Mouse (Mus musculus): ENCODE results near the gene Fchsd2. TPM values are rescaled to one million over a fixed set of nuclear protein-coding genes. Genes with fewer than 3 reads are reported as not detected.

The Fchsd2 gene
- polyA plus RNA-seq, 1 experiment: 21.5 TPM

DNA sequence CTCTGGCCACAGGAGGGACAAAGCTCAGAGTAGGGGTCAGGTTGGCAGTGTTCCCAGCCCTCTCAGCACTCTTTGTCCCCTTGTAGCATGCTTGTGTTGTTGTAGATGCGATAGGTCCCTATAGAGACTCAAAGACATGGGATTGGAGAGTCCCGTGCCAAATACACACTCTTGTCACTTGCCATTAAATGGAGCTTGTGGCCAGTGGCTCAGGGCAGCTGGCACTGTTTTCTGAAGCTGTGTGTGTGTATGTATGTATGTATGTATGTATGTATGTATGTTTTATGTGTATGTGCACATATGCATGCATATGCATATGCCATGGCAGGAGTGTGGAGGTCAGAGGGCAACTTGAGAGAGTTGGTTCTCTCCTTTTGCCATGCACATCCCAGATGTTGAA lies 235.1 kb downstream of the Fchsd2 start:
- no peak overlapping the region for H3K4me3 ChIP-seq (ENCODE audit: extremely low read depth, insufficient read depth, insufficient read length)
- no peak for TF ChIP-seq CTCF (IDR thresholded peaks at IDR 0.05; ENCODE audit: extremely low read depth, insufficient read depth, insufficient read length, insufficient replicate concordance)
- no peak for TF ChIP-seq POLR2A (IDR thresholded peaks at IDR 0.05; ENCODE audit: low read depth, low read length)
- DNase-seq (ENCODE audit: low read depth in 1 of 2, low spot score in 2 of 2): no peak
- no peak overlapping the region for H3K27ac ChIP-seq (ENCODE audit: insufficient read depth, low read length)
- H3K36me3 ChIP-seq (ENCODE audit: control insufficient read depth, insufficient read depth, low read length): no peaks in the 10 kb centered on the region
- peaks cover 2% of the 10 kb centered on the region; the same call in 1 of the 2 replicates for H3K4me1 ChIP-seq (ENCODE audit: control insufficient read depth, insufficient read depth, insufficient read length)
- H3K27me3 ChIP-seq (ENCODE audit: control insufficient read depth, insufficient read depth, low read length): no peaks in the 10 kb centered on the region
- WGBS: 89% methylated on average over 2 of the region's 2 CpGs

DNA sequence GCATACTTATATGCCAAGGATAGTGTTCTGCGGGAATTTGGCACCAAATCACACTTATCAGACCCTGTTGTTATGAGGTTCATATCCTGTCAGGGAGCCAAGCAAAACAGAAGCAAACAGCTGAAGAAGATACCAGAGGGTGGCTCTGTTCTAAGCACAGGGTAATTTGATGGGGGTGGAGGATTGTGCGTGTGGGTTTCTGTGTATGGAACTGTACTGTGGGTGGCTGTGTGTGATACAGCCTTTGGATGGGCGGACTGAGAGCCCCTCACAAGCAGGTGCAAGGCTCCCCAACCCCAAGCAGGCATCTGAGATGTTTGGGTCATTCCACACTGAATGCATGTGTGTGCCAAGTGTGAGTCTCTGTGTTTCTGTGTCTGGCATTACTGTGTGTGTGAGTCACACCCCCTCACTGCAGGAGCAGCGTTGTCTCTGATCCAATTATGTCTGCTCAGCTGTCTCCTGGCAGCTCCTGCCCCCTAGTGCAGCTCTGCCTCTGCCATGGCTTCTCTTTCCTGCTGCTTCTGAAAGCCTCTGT lies 236.0 kb downstream of the Fchsd2 start:
- no peak for DNase-seq (ENCODE audit: low read depth in 1 of 2, low spot score in 2 of 2)
- Histone ChIP-seq H3K27ac (ENCODE audit: insufficient read depth, low read length) (no peak overlapping the region), H3K36me3 (ENCODE audit: control insufficient read depth, insufficient read depth, low read length) (no peaks in the 10 kb centered on the region), H3K4me1 (ENCODE audit: control insufficient read depth, insufficient read depth, insufficient read length) (no peaks in the 10 kb centered on the region), H3K27me3 (ENCODE audit: control insufficient read depth, insufficient read depth, low read length) (no peaks in the 10 kb centered on the region), H3K4me3 (ENCODE audit: extremely low read depth, insufficient read depth, insufficient read length) (no peak overlapping the region)
- WGBS: 83% methylated on average over 4 of the region's 4 CpGs
- TF ChIP-seq CTCF (IDR thresholded peaks at IDR 0.05; ENCODE audit: extremely low read depth, insufficient read depth, insufficient read length, insufficient replicate concordance): no peak
- TF ChIP-seq POLR2A (IDR thresholded peaks at IDR 0.05; ENCODE audit: low read depth, low read length): no peak

DNA sequence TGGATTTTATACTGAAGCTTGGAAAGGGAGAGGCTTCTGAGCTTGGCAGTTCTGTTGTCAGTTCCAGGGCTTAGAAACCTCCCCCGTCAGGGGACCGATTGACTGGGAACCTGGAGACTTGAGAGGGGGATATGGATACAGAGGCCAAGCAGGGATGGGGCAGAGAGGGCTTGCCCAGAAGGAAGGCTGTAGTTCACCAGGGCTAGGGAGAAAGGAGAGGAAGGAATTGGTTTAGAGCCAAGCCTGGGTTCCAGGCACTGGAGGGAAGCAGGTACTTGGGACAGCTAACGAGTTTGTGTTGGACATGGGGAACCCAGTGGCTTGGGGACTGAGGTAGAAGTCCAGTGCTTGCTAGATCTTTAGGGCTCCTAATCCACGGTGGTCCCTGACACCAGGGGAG lies 236.9 kb downstream of the Fchsd2 start:
- H3K4me3 ChIP-seq (ENCODE audit: extremely low read depth, insufficient read depth, insufficient read length): no peak overlapping the region
- no peak overlapping the region for H3K27ac ChIP-seq (ENCODE audit: insufficient read depth, low read length)
- no peaks in the 10 kb centered on the region for H3K27me3 ChIP-seq (ENCODE audit: control insufficient read depth, insufficient read depth, low read length)
- 89% methylated on average over 4 of the region's 4 CpGs for WGBS
- no peak for DNase-seq (ENCODE audit: low read depth in 1 of 2, low spot score in 2 of 2)
- no peaks in the 10 kb centered on the region for H3K4me1 ChIP-seq (ENCODE audit: control insufficient read depth, insufficient read depth, insufficient read length)
- no peak for TF ChIP-seq CTCF (IDR thresholded peaks at IDR 0.05; ENCODE audit: extremely low read depth, insufficient read depth, insufficient read length, insufficient replicate concordance)
- TF ChIP-seq POLR2A (IDR thresholded peaks at IDR 0.05; ENCODE audit: low read depth, low read length): no peak
- H3K36me3 ChIP-seq (ENCODE audit: control insufficient read depth, insufficient read depth, low read length): no peaks in the 10 kb centered on the region

DNA sequence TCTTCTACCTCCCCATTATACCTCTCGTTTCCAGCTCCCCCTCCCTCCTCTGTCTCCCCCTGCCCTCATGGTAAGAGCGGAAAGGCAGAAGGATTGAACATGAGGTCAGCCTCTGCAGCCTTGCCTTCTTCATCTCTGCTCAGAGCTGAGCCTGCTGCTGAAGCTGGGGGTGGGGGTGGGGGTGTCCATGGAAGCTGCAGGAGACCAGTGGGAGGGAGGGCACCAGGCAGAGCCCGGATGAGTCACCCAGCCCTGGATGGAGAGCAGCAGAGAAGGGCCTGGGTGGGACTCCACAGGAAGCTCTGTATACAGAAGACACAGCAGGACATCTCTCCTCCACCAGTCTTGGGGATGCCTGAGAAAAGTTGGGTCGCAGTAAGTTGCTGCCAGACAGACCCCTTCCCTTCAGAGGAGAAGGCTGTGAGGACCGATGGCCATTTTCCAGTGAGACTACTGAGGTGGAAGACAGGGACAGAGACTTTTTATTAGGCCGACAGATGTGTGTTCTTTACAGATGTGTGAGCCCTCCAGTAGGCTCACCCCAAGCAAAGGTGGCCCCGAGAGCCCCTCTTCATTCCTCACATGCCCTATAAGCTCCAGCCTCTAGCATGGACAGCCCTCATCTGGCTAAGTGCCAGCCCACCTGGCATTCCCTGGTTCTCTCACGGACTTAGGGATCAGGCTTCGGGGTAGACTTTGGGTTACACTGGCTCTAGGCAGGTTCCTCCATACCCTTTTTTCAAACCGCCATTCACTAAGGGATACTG lies 237.6 kb downstream of the Fchsd2 start:
- H3K4me1 ChIP-seq (ENCODE audit: control insufficient read depth, insufficient read depth, insufficient read length): no peaks in the 10 kb centered on the region
- H3K4me3 ChIP-seq (ENCODE audit: extremely low read depth, insufficient read depth, insufficient read length): no peak overlapping the region
- TF ChIP-seq POLR2A (IDR thresholded peaks at IDR 0.05; ENCODE audit: low read depth, low read length) (no peak), CTCF (IDR thresholded peaks at IDR 0.05; ENCODE audit: extremely low read depth, insufficient read depth, insufficient read length, insufficient replicate concordance) (no peak)
- WGBS: 92% methylated on average over 10 of the region's 10 CpGs
- DNase-seq (ENCODE audit: low read depth in 1 of 2, low spot score in 2 of 2): no peak
- H3K27ac ChIP-seq (ENCODE audit: insufficient read depth, low read length): no peak overlapping the region
- no peaks in the 10 kb centered on the region for H3K27me3 ChIP-seq (ENCODE audit: control insufficient read depth, insufficient read depth, low read length)
- H3K36me3 ChIP-seq (ENCODE audit: control insufficient read depth, insufficient read depth, low read length): no peaks in the 10 kb centered on the region

DNA sequence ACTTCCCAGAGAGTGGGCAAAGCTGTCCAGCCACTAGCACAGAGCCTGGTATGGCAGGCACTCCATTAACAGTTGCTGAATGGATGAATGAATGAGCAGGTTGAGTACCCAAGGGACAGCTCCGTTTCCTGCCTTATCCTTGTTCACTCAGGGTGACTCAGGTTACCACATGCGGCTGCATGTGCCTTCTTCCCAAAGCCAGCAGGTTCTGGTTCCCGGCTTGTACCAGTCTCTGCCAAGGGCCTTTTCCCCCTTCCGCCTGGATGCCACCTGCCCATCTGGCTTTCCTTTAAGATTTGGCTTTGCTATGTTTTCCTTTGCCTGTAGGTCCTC lies 238.1 kb downstream of the Fchsd2 start:
- Histone ChIP-seq H3K4me3 (ENCODE audit: extremely low read depth, insufficient read depth, insufficient read length) (no peak overlapping the region), H3K27me3 (ENCODE audit: control insufficient read depth, insufficient read depth, low read length) (no peaks in the 10 kb centered on the region), H3K27ac (ENCODE audit: insufficient read depth, low read length) (no peak overlapping the region), H3K4me1 (ENCODE audit: control insufficient read depth, insufficient read depth, insufficient read length) (no peaks in the 10 kb centered on the region), H3K36me3 (ENCODE audit: control insufficient read depth, insufficient read depth, low read length) (no peaks in the 10 kb centered on the region)
- no peak for TF ChIP-seq CTCF (IDR thresholded peaks at IDR 0.05; ENCODE audit: extremely low read depth, insufficient read depth, insufficient read length, insufficient replicate concordance)
- no peak for TF ChIP-seq POLR2A (IDR thresholded peaks at IDR 0.05; ENCODE audit: low read depth, low read length)
- DNase-seq (ENCODE audit: low read depth in 1 of 2, low spot score in 2 of 2): no peak
- 95% methylated on average over 4 of the region's 4 CpGs for WGBS

DNA sequence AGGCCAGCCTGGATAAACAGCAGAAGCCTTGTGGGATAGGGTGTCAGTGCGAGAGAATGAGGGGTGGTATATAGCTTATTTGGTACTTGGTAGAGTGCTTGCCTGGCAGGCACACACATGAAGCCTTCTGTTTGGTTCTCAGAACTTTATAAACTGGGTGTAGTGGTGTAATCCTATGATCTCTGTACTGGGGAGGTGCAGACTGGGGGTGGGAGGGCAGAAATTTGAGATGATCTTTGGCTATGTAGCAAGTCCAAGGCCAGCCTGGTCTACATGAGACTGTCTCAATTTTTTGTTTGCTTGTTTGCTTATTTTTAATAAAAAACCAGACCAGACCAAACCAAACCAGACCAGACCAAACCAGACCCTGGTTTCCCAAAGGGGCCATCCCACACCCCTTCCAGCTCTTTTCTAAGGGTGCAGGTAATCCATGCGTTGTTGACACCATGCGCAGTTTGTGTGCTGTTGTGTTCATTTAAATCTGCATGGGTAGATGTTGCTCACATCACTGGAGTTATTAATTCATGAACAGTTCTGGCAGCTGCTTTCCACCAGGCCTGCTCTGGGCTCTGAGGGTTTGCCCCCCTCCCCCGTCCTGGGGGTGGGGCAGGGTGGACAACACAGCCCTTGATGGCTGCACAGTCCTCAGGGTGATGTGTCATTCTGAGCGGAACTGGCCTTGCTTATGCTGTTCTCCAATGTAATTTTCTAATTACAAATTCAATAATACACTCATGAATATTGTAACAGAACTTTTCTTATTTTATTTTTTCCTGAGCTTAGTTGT lies 239.6 kb downstream of the Fchsd2 start:
- no peak for DNase-seq (ENCODE audit: low read depth in 1 of 2, low spot score in 2 of 2)
- Histone ChIP-seq H3K36me3 (ENCODE audit: control insufficient read depth, insufficient read depth, low read length) (no peaks in the 10 kb centered on the region; the same call in 1 of the 2 replicates), H3K4me3 (ENCODE audit: extremely low read depth, insufficient read depth, insufficient read length) (no peak overlapping the region), H3K27me3 (ENCODE audit: control insufficient read depth, insufficient read depth, low read length) (no peaks in the 10 kb centered on the region), H3K27ac (ENCODE audit: insufficient read depth, low read length) (no peak overlapping the region), H3K4me1 (ENCODE audit: control insufficient read depth, insufficient read depth, insufficient read length) (no peaks in the 10 kb centered on the region)
- no peak for TF ChIP-seq POLR2A (IDR thresholded peaks at IDR 0.05; ENCODE audit: low read depth, low read length)
- 96% methylated on average over 5 of the region's 5 CpGs for WGBS

Other genes starting within 250 kb of the Fchsd2 start
- gene Relt, start 229.4 kb upstream of the Fchsd2 start, polyA plus RNA-seq (2012; rRNA removed): 79.2 and 97.8 TPM in 2 replicates
- 12.3 and 13.5 TPM in 2 replicates for gene Arhgef17, start 160.8 kb upstream of the Fchsd2 start, polyA plus RNA-seq (2012; rRNA removed)
- gene P2ry6, start 118.2 kb upstream of the Fchsd2 start, polyA plus RNA-seq (2012; rRNA removed): 36.0 and 46.0 TPM in 2 replicates
- 7.7 and 8.9 TPM in 2 replicates for gene P2ry2, start 80.0 kb upstream of the Fchsd2 start, polyA plus RNA-seq (2012; rRNA removed)
- 62.9 and 86.0 TPM in 2 replicates for gene Atg16l2, start 209.4 kb downstream of the Fchsd2 start, polyA plus RNA-seq (2012; rRNA removed)
- gene Stard10, start 224.2 kb downstream of the Fchsd2 start, polyA plus RNA-seq (2012; rRNA removed): 29.3 and 42.0 TPM in 2 replicates